Mouse (Mus musculus) C2C12 (cell line): ENCODE measurements around the gene Dyrk3. TPM values are rescaled to one million over a fixed set of nuclear protein-coding genes. Genes with fewer than 3 reads are reported as not detected.
"Not testable (repeated sequence)": the region's sequence is repeated elsewhere in the genome, so short reads cannot be mapped to it uniquely, and the experiment has no call there.

Source experiments
- H3K27me3 ChIP-seq: one replicate; pipeline ENCODE4 v1.6.1; 2011; ENCODE audit not compliant: control insufficient read depth, insufficient read depth, insufficient read length
- H3K36me3 ChIP-seq: one replicate; pipeline ENCODE4 v1.6.1; 2011; ENCODE audit not compliant: control insufficient read depth, insufficient read depth
- H3K4me3 ChIP-seq: one replicate; pipeline ENCODE4 v1.5.1; 2011; ENCODE audit warnings: mild to moderate bottlenecking, control low read depth; ENCODE audit not compliant: poor library complexity, insufficient read depth, severe bottlenecking
- H3K79me2 ChIP-seq: one replicate; pipeline ENCODE4 v1.6.1; 2011; ENCODE audit not compliant: control insufficient read depth, insufficient read depth
- H3K79me3 ChIP-seq: one replicate; pipeline ENCODE4 v1.6.1; 2011; ENCODE audit warnings: low read depth, control low read depth
- H3ac ChIP-seq: one replicate; pipeline ENCODE3; 2011; ENCODE audit warnings: low read depth; ENCODE audit not compliant: control insufficient read depth, insufficient read length
- CEBPB ChIP-seq: IDR thresholded peaks from one replicate; pipeline ENCODE4 v1.6.1; 2011; ENCODE audit warnings: low read depth, mild to moderate bottlenecking, control low read depth, moderate library complexity
- CTCF ChIP-seq: IDR thresholded peaks from one replicate; pipeline ENCODE4 v1.5.1; 2011; ENCODE audit not compliant: control insufficient read depth, insufficient read depth, insufficient read length
- FOSL1 ChIP-seq: IDR thresholded peaks from one replicate; pipeline ENCODE4 v1.8.0; 2011; ENCODE audit warnings: mild to moderate bottlenecking, low read length; ENCODE audit not compliant: poor library complexity, insufficient read depth, severe bottlenecking
- MAX ChIP-seq: IDR thresholded peaks from one replicate; pipeline ENCODE4 v1.6.1; 2011; ENCODE audit warnings: mild to moderate bottlenecking, control low read depth
- MYOD1 ChIP-seq: IDR thresholded peaks from one replicate; pipeline ENCODE4 v1.6.1; 2011; ENCODE audit warnings: low read depth; ENCODE audit not compliant: control insufficient read depth, insufficient read length
- MYOG ChIP-seq: IDR thresholded peaks from one replicate; pipeline ENCODE4 v1.6.1; 2011; ENCODE audit not compliant: control insufficient read depth, insufficient read length; ENCODE audit errors: extremely low read depth
- USF1 ChIP-seq: IDR thresholded peaks from one replicate; pipeline ENCODE4 v1.6.1; 2011; ENCODE audit warnings: low read depth, mild to moderate bottlenecking, control low read depth, moderate library complexity
- polyA plus RNA-seq: library from polyadenylated mRNA; unstranded; fragments of >200 nt; fragmentation: generic; extraction: Trizol; gene quantifications from one replicate; pipeline ENCODE4 v1.2.1, GENCODE M21; 2012; ENCODE audit warnings: missing spikeins

Gene Dyrk3
- polyA plus RNA-seq, 1 experiment: 5.0 TPM

GRCm38 (mm10) chr1:131149496-131149895 lies 11.4 kb upstream of the Dyrk3 start:
- TF ChIP-seq MYOD1: no peak
- TF ChIP-seq MAX: no peak
- TF ChIP-seq CTCF: no peak
- TF ChIP-seq MYOG: no peak
- no peak for TF ChIP-seq USF1
- TF ChIP-seq CEBPB: no peak
- TF ChIP-seq FOSL1: no peak
- Histone ChIP-seq H3K4me3 (no peak overlapping the region), H3K79me2 (peaks cover 15% of the 10 kb centered on the region), H3K27me3 (no peaks in the 10 kb centered on the region), H3ac (no peak overlapping the region), H3K36me3 (no peaks in the 10 kb centered on the region), H3K79me3 (no peaks in the 10 kb centered on the region)

DNA sequence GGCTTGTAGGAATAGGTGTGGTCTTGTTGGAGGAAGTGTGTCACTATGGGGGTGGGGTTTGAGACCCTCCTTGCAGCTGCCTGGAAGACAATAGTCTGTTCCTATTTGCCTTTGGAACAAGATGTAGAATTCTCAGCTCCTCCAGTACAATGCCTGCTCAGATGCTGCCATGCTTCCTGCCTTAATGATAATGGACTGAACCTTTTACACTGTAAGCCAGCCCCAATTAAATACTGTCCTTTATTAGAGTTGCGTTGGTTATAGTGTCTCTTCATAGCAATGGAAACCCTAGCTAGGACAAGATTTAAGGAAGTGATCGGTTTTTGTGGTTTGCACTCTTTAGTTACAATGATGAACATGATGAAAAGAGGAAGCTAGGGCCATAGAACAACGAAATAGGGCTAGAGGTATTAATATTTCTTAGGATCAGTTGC lies 8.1 kb upstream of the Dyrk3 start:
- no peaks in the 10 kb centered on the region for H3K27me3 ChIP-seq
- H3K79me3 ChIP-seq: no peaks in the 10 kb centered on the region
- no peak overlapping the region for H3ac ChIP-seq
- TF ChIP-seq CEBPB: no peak
- TF ChIP-seq MYOG: no peak
- TF ChIP-seq CTCF: no peak
- no peaks in the 10 kb centered on the region for H3K36me3 ChIP-seq
- no peak overlapping the region for H3K4me3 ChIP-seq
- H3K79me2 ChIP-seq: no peaks in the 10 kb centered on the region

GRCm38 (mm10) chr1:131145222-131145621 lies 7.1 kb upstream of the Dyrk3 start:
- H3K79me2 ChIP-seq, H3K27me3 ChIP-seq, H3K36me3 ChIP-seq, H3K4me3 ChIP-seq, H3K79me3 ChIP-seq, H3ac ChIP-seq: not testable (repeated sequence)

- H3K36me3 ChIP-seq: no peaks in the 10 kb centered on the region
- H3K79me2 ChIP-seq: peaks cover 3% of the 10 kb centered on the region
- no peak overlapping the region for H3ac ChIP-seq
- H3K79me3 ChIP-seq: peaks cover 1% of the 10 kb centered on the region
- no peak for TF ChIP-seq MAX
- TF ChIP-seq CEBPB: no peak
- no peak for TF ChIP-seq USF1
- no peak overlapping the region for H3K4me3 ChIP-seq
- no peaks in the 10 kb centered on the region for H3K27me3 ChIP-seq
These were observed 4.3 kb upstream of the Dyrk3 start for GRCm38 (mm10) chr1:131142472-131142871.

GRCm38 (mm10) chr1:131141449-131141848 lies 3.3 kb upstream of the Dyrk3 start:
- TF ChIP-seq CEBPB: no peak
- TF ChIP-seq USF1: no peak
- TF ChIP-seq MYOG: no peak
- no peak for TF ChIP-seq CTCF
- no peak for TF ChIP-seq MAX
- TF ChIP-seq MYOD1: no peak
- no peak for TF ChIP-seq FOSL1
- Histone ChIP-seq H3K36me3 (no peaks in the 10 kb centered on the region), H3K27me3 (no peaks in the 10 kb centered on the region), H3ac (no peak overlapping the region), H3K79me2 (peaks cover 13% of the 10 kb centered on the region), H3K4me3 (no peak overlapping the region), H3K79me3 (peaks cover 11% of the 10 kb centered on the region)

GRCm38 (mm10) chr1:131139102-131140095 lies 1.3 kb upstream of the Dyrk3 start:
- H3ac ChIP-seq: no peak overlapping the region
- H3K79me2 ChIP-seq: peaks cover 34% of the 10 kb centered on the region
- no peaks in the 10 kb centered on the region for H3K36me3 ChIP-seq
- no peaks in the 10 kb centered on the region for H3K27me3 ChIP-seq
- no peak overlapping the region for H3K4me3 ChIP-seq
- peaks cover 14% of the 10 kb centered on the region for H3K79me3 ChIP-seq
- TF ChIP-seq CTCF (no peak), MAX (no peak), MYOD1 (no peak), CEBPB (no peak), MYOG (no peak), USF1 (no peak)
